Mouse (Mus musculus) olfactory bulb, adult 2 months (tissue): Measurements from ENCODE around the gene Ptprk. TPM values are rescaled to one million over a fixed set of nuclear protein-coding genes. Genes with fewer than 3 reads are reported as not detected.

Experiments used
- H3K27ac ChIP-seq: fragments of 200-500 bp; 2 replicates; pipeline ENCODE4 v1.5.1; 2012; ENCODE audit warnings: low read depth, low read length; ENCODE audit not compliant: insufficient read depth
- H3K4me1 ChIP-seq: fragments of 200-500 bp; 2 replicates; pipeline ENCODE4 v1.6.1; 2012; ENCODE audit warnings: low read length; ENCODE audit not compliant: control insufficient read depth, insufficient read depth
- H3K4me3 ChIP-seq: fragments of 200-500 bp; 2 replicates; pipeline ENCODE4 v1.5.1; 2012; ENCODE audit warnings: mild to moderate bottlenecking, low read depth, low read length, moderate library complexity; ENCODE audit not compliant: insufficient read depth
- CTCF ChIP-seq: fragments of 200-500 bp; IDR thresholded peaks from 2 replicates; pipeline ENCODE4 v1.5.1; 2012; ENCODE audit warnings: low read depth, mild to moderate bottlenecking, low read length, moderate library complexity; ENCODE audit not compliant: insufficient read depth
- POLR2A ChIP-seq: fragments of 200-500 bp; IDR thresholded peaks from 2 replicates; pipeline ENCODE4 v1.6.1; 2012; ENCODE audit warnings: mild to moderate bottlenecking, low read depth, low read length, moderate library complexity; ENCODE audit not compliant: insufficient read depth
- WGBS: fragments of 180-500 bp; shearing (Covaris S2); methylation state at CpG from one replicate; pipeline ENCODE4 v1.1.7; 2018; 5-methylcytosine and 5-hydroxymethylcytosine counted together
- polyA plus RNA-seq: library from polyadenylated mRNA; stranded (reverse); fragments of >200 nt; gene quantifications from 2 replicates; pipeline ENCODE4 v1.2.4, GENCODE M21; 2012; ENCODE audit warnings: low replicate concordance; ENCODE audit not compliant: missing spikeins, insufficient read depth, insufficient read length

Gene Ptprk
- polyA plus RNA-seq, 1 experiment: not detected

GRCm38 (mm10) chr10:28164250-28164649 lies 89.6 kb downstream of the Ptprk start:
- Histone ChIP-seq H3K4me1 (no peaks in the 10 kb centered on the region), H3K27ac (no peak overlapping the region), H3K4me3 (no peak overlapping the region)
- no peak for TF ChIP-seq CTCF
- no peak for TF ChIP-seq POLR2A

GRCm38 (mm10) chr10:28164746-28165145 lies 90.1 kb downstream of the Ptprk start:
- no peaks in the 10 kb centered on the region for H3K4me1 ChIP-seq
- no peak overlapping the region for H3K27ac ChIP-seq
- H3K4me3 ChIP-seq: no peak overlapping the region
- no peak for TF ChIP-seq CTCF
- TF ChIP-seq POLR2A: no peak

GRCm38 (mm10) chr10:28166610-28167009 lies 92.0 kb downstream of the Ptprk start:
- H3K27ac ChIP-seq: no peak overlapping the region
- H3K4me3 ChIP-seq: no peak overlapping the region
- TF ChIP-seq CTCF (no peak), POLR2A (no peak)
- 62% methylated on average over 1 of the region's 1 CpGs for WGBS
- no peaks in the 10 kb centered on the region for H3K4me1 ChIP-seq

DNA sequence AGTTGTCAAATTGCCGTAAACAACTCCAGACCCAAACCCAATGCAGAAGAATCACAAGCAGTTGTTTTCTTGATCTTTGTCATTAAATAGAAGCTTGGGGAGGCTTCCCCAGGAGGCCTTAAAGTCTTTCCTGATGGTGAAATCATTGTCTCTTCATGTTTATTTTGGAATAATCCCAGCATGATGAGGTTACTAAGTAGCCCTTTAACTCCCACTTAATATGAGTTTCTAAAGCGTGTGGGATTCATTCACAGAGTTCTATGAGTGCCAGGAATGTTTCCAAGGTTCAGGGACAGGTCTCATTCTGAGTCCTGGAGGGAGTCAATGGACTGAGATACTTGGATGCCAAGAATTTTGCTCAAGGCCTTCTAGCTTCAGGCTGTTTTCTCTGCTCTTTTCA lies 92.5 kb downstream of the Ptprk start:
- no peak for TF ChIP-seq CTCF
- no peak for TF ChIP-seq POLR2A
- H3K27ac ChIP-seq: no peak overlapping the region
- WGBS: 52% methylated on average over 2 of the region's 2 CpGs

GRCm38 (mm10) chr10:28171196-28171595 lies 96.6 kb downstream of the Ptprk start:
- no peak for TF ChIP-seq CTCF
- no peak for TF ChIP-seq POLR2A
- Histone ChIP-seq H3K4me3 (no peak overlapping the region), H3K4me1 (no peaks in the 10 kb centered on the region), H3K27ac (no peak overlapping the region)
- WGBS: 85% methylated on average over 1 of the region's 1 CpGs

More for the DNA sequence above, 92.5 kb downstream of the Ptprk start:
- Histone ChIP-seq H3K4me1 (no peaks in the 10 kb centered on the region), H3K4me3 (no peak overlapping the region)

GRCm38 (mm10) chr10:28178876-28179275 lies 104.3 kb downstream of the Ptprk start:
- 53% methylated on average over 4 of the region's 4 CpGs for WGBS
- TF ChIP-seq CTCF: no peak
- TF ChIP-seq POLR2A: no peak
- no peak overlapping the region for H3K4me3 ChIP-seq
- no peaks in the 10 kb centered on the region for H3K4me1 ChIP-seq
- no peak overlapping the region for H3K27ac ChIP-seq

- 90% methylated on average over 3 of the region's 3 CpGs for WGBS
Measured at GRCm38 (mm10) chr10:28182081-28182480, 107.5 kb downstream of the Ptprk start.

DNA sequence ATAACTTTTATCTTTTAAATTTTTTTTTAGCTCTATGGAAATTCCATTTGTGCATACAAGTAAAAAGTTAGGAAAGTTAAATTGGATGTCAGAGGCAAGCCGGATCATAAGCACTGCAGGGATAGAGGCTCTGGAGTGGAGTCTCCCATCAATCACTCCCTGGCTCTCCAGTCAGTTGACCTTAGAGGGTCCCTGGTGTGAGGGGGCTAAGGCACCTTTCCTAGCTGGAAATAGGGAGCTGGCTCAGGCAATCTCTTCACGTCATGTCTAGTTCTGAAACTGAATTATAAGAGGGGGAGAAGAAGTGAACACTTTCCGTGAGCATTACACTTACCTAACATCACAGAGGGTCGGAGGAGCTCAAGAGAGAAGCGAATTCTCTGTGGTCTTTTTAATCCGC lies 110.1 kb downstream of the Ptprk start:
- H3K27ac ChIP-seq: no peak overlapping the region
- TF ChIP-seq CTCF: no peak
- TF ChIP-seq POLR2A: no peak
- H3K4me1 ChIP-seq: 0 out of 2 replicates have a peak, but pooled peaks cover 2% of the 10 kb centered on the region
- H3K4me3 ChIP-seq: no peak overlapping the region
- WGBS: 77% methylated on average over 6 of the region's 6 CpGs

More at GRCm38 (mm10) chr10:28182081-28182480, 107.5 kb downstream of the Ptprk start:
- Histone ChIP-seq H3K4me1 (0 out of 2 replicates have a peak, but pooled peaks cover 2% of the 10 kb centered on the region), H3K4me3 (no peak overlapping the region), H3K27ac (no peak overlapping the region)
- TF ChIP-seq CTCF (no peak), POLR2A (no peak)

DNA sequence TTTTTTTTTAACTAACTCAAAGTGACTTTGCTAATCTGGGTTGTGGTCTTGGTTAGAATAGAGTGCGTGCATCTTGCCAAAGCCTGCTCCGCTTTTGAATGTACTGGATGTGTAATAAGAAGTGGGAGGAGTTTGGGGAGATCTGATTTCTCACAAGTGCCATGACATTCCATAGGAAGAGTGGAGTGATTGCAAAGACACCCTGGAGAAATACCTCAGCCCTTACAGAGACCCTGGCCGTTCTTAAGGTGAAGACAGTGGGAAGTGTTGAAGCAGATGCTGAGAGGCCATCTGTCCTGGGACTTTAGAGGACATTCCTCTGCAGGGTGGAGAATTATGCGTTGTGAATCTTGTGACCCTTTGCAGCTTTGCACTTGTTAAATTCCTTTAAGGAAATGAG lies 110.7 kb downstream of the Ptprk start:
- no peak overlapping the region for H3K27ac ChIP-seq
- H3K4me3 ChIP-seq: no peak overlapping the region
- 80% methylated on average over 4 of the region's 4 CpGs for WGBS
- no peak for TF ChIP-seq CTCF
- no peak for TF ChIP-seq POLR2A
- H3K4me1 ChIP-seq: 0 out of 2 replicates have a peak, but pooled peaks cover 2% of the 10 kb centered on the region

- TF ChIP-seq POLR2A (no peak), CTCF (no peak)
- H3K4me3 ChIP-seq: no peak overlapping the region
- WGBS: 52% methylated on average over 4 of the region's 4 CpGs
- 0 out of 2 replicates have a peak, but pooled peaks cover 2% of the 10 kb centered on the region for H3K4me1 ChIP-seq
- no peak overlapping the region for H3K27ac ChIP-seq
Measured at GRCm38 (mm10) chr10:28186018-28186800, 111.6 kb downstream of the Ptprk start.
